Mouse (Mus musculus): Measurements from ENCODE around the gene Ccdc124. TPM values are rescaled to one million over a fixed set of nuclear protein-coding genes. Genes with fewer than 3 reads are reported as not detected.

Gene Ccdc124
- polyA plus RNA-seq, 1 experiment from 2014 or later, result 127 TPM

- no peak for ATAC-seq (ENCODE audit: insufficient number of reproducible peaks, insufficient read depth, low FRiP score, low TSS enrichment, low read depth)
- peak overlapping the region; percentile 53; the same call in 1 of the 2 replicates for H3K4me3 ChIP-seq (replicated peaks)
- no peaks in the 10 kb centered on the region for H3K9me3 ChIP-seq
- peak overlapping the region; percentile 88; the same call in 1 of the 2 replicates for H3K4me2 ChIP-seq
- H3K9ac ChIP-seq (replicated peaks), result no peak overlapping the region
- peaks cover 5% of the 10 kb centered on the region; the same call in 1 of the 2 replicates for H3K36me3 ChIP-seq
- peaks cover 45% of the 10 kb centered on the region for H3K4me1 ChIP-seq (replicated peaks)
- no peak overlapping the region for H3K27ac ChIP-seq
- 67% methylated on average over 5 of the region's 5 CpGs for WGBS
- H3K27me3 ChIP-seq, result no peaks in the 10 kb centered on the region; the same call in 1 of the 2 replicates
These were observed 17.7 kb downstream of the Ccdc124 start for GRCm38 (mm10) chr8:70856028-70856427.

- H3K4me3 ChIP-seq (replicated peaks), result no peak overlapping the region
- 80% methylated on average over 2 of the region's 2 CpGs for WGBS
- peaks cover 5% of the 10 kb centered on the region; the same call in 1 of the 2 replicates for H3K36me3 ChIP-seq
- no peak overlapping the region for H3K4me2 ChIP-seq
- peaks cover under 1% of the 10 kb centered on the region; the same call in 1 of the 2 replicates for H3K27me3 ChIP-seq
- H3K4me1 ChIP-seq (replicated peaks), result peaks cover 42% of the 10 kb centered on the region
- ATAC-seq (ENCODE audit: insufficient number of reproducible peaks, insufficient read depth, low FRiP score, low TSS enrichment, low read depth), result no peak
- no peaks in the 10 kb centered on the region for H3K9me3 ChIP-seq
- no peak overlapping the region for H3K27ac ChIP-seq
- H3K9ac ChIP-seq (replicated peaks), result no peak overlapping the region
These were observed 19.9 kb downstream of the Ccdc124 start for GRCm38 (mm10) chr8:70853863-70854262.

- no peak for ATAC-seq (ENCODE audit: insufficient number of reproducible peaks, insufficient read depth, low FRiP score, low TSS enrichment, low read depth)
- H3K4me1 ChIP-seq (replicated peaks), result peaks cover 31% of the 10 kb centered on the region
- WGBS, result 92% methylated on average over 41 of the region's 41 CpGs
- H3K36me3 ChIP-seq, result peaks cover 5% of the 10 kb centered on the region; the same call in 1 of the 2 replicates
- peak overlapping the region; percentile 23; the same call in 1 of the 2 replicates for H3K9ac ChIP-seq (replicated peaks)
- H3K27me3 ChIP-seq, result peaks cover 6% of the 10 kb centered on the region; the same call in 1 of the 2 replicates
- H3K27ac ChIP-seq, result no peak overlapping the region
- no peak overlapping the region for H3K4me3 ChIP-seq (replicated peaks)
- H3K4me2 ChIP-seq, result no peak overlapping the region
- no peaks in the 10 kb centered on the region for H3K9me3 ChIP-seq
These were observed 21.0 kb downstream of the Ccdc124 start for GRCm38 (mm10) chr8:70852595-70853231.

GRCm38 (mm10) chr8:70851837-70852236, 21.9 kb downstream of the Ccdc124 start:
- Histone ChIP-seq H3K4me1 (replicated peaks) (peaks cover 22% of the 10 kb centered on the region), H3K27ac (peak overlapping the region; percentile 54), H3K4me3 (replicated peaks) (no peak overlapping the region), H3K4me2 (no peak overlapping the region), H3K36me3 (peaks cover 5% of the 10 kb centered on the region; the same call in 1 of the 2 replicates), H3K27me3 (peaks cover 8% of the 10 kb centered on the region), H3K9me3 (no peaks in the 10 kb centered on the region), H3K9ac (replicated peaks) (peak overlapping the region; percentile 42)
- 41% methylated on average over 6 of the region's 6 CpGs for WGBS
- 0 out of 2 replicates have a peak, but pooled peaks have one; percentile 7 for ATAC-seq (ENCODE audit: insufficient number of reproducible peaks, insufficient read depth, low FRiP score, low TSS enrichment, low read depth)

- Histone ChIP-seq H3K9ac (replicated peaks) (no peak overlapping the region), H3K4me3 (replicated peaks) (no peak overlapping the region), H3K27me3 (peaks cover 11% of the 10 kb centered on the region), H3K4me2 (no peak overlapping the region), H3K27ac (no peak overlapping the region), H3K4me1 (replicated peaks) (peaks cover 16% of the 10 kb centered on the region), H3K9me3 (no peaks in the 10 kb centered on the region), H3K36me3 (peaks cover 5% of the 10 kb centered on the region; the same call in 1 of the 2 replicates)
- 76% methylated on average over 4 of the region's 4 CpGs for WGBS
- ATAC-seq (ENCODE audit: insufficient number of reproducible peaks, insufficient read depth, low FRiP score, low TSS enrichment, low read depth), result no peak
These were observed 22.8 kb downstream of the Ccdc124 start for GRCm38 (mm10) chr8:70850947-70851346.

GRCm38 (mm10) chr8:70850132-70850845, 23.4 kb downstream of the Ccdc124 start:
- Histone ChIP-seq H3K27ac (no peak overlapping the region), H3K27me3 (peaks cover 11% of the 10 kb centered on the region), H3K4me3 (replicated peaks) (no peak overlapping the region), H3K9ac (replicated peaks) (no peak overlapping the region), H3K4me1 (replicated peaks) (peaks cover 16% of the 10 kb centered on the region), H3K9me3 (no peaks in the 10 kb centered on the region), H3K4me2 (no peak overlapping the region), H3K36me3 (peaks cover 5% of the 10 kb centered on the region; the same call in 1 of the 2 replicates)
- no peak for ATAC-seq (ENCODE audit: insufficient number of reproducible peaks, insufficient read depth, low FRiP score, low TSS enrichment, low read depth)
- 81% methylated on average over 7 of the region's 7 CpGs for WGBS

- Histone ChIP-seq H3K4me3 (replicated peaks) (no peak overlapping the region), H3K27me3 (peaks cover 11% of the 10 kb centered on the region), H3K27ac (no peak overlapping the region), H3K4me2 (no peak overlapping the region), H3K9ac (replicated peaks) (0 out of 2 replicates have a peak overlapping the region, but pooled peaks have one; percentile 18), H3K36me3 (peaks cover 5% of the 10 kb centered on the region; the same call in 1 of the 2 replicates), H3K4me1 (replicated peaks) (peaks cover 16% of the 10 kb centered on the region), H3K9me3 (no peaks in the 10 kb centered on the region)
- no peak for ATAC-seq (ENCODE audit: insufficient number of reproducible peaks, insufficient read depth, low FRiP score, low TSS enrichment, low read depth)
- 79% methylated on average over 3 of the region's 3 CpGs for WGBS
These were observed 24.3 kb downstream of the Ccdc124 start for GRCm38 (mm10) chr8:70849333-70849990.

DNA sequence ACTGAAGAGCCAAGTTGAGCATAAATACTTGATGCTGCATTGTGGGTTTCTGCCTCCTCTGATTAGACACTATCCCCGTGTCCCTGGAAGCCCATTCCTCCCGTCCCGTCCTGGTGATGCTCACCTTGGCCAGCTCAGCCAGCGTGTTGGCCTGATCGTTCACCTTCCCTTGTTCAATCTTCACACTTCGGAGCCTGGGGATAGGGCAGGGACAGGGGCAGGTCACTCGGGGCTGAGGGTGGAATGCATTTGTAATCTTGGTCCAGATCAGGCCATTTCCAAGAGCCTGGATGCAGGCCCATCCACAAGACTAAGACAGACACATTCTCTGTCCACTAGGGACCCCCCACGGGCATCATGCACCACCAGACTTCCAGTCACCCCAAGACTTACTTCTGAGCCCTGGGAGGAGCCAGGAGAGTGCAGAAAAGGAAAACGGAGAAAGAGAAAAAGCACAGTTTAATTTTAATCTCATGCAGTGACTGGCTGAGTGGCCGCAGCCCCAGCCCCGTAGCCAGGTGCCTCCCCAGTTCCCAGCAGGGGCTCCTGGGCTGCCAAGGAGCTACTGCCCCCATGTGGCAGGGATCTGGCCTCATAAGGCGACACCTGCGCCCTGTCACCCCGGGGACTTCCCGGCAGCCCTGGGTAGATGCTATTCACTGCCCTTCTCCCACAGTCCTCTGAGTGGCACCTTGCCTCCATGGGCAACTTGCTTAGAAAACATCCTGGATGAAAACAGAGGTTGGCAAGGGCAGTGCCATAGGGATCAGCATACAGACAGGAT, 27.2 kb downstream of the Ccdc124 start:
- WGBS, result 56% methylated on average over 15 of the region's 15 CpGs
- Histone ChIP-seq H3K27ac (no peak overlapping the region), H3K9ac (replicated peaks) (0 out of 2 replicates have a peak overlapping the region, but pooled peaks have one; percentile 23), H3K4me1 (replicated peaks) (peaks cover 3% of the 10 kb centered on the region), H3K27me3 (peaks cover 16% of the 10 kb centered on the region), H3K9me3 (no peaks in the 10 kb centered on the region), H3K36me3 (no peaks in the 10 kb centered on the region), H3K4me2 (no peak overlapping the region), H3K4me3 (replicated peaks) (no peak overlapping the region)
- ATAC-seq (ENCODE audit: insufficient number of reproducible peaks, insufficient read depth, low FRiP score, low TSS enrichment, low read depth), result no peak

DNA sequence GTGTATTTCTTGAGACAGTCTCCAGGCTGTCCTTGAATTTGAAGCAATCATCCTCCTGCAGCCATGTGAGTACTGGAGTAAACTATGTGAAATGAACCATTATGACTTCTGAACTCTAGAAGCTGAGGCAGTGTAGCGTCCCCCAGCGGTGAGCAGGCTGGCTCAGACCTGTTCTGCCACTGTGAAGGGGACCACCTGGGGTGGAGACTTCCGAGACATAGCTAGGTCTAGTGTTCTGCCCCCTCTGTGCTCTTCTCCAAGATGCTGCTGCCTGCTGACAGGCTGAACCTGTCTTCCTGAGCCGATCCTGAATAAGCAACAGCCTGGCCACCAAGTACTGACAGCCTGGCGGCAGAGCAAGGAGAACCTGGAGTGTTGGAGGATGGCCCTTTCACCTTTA, 28.6 kb downstream of the Ccdc124 start:
- H3K4me3 ChIP-seq (replicated peaks), result no peak overlapping the region
- H3K4me1 ChIP-seq (replicated peaks), result peaks cover 8% of the 10 kb centered on the region
- ATAC-seq (ENCODE audit: insufficient number of reproducible peaks, insufficient read depth, low FRiP score, low TSS enrichment, low read depth), result no peak
- 44% methylated on average over 5 of the region's 5 CpGs for WGBS
- H3K4me2 ChIP-seq, result no peak overlapping the region
- H3K27ac ChIP-seq, result no peak overlapping the region
- no peaks in the 10 kb centered on the region for H3K36me3 ChIP-seq
- H3K9ac ChIP-seq (replicated peaks), result no peak overlapping the region
- H3K9me3 ChIP-seq, result no peaks in the 10 kb centered on the region
- H3K27me3 ChIP-seq, result peaks cover 16% of the 10 kb centered on the region

- WGBS, result 1% methylated on average over 6 of the region's 6 CpGs
- Histone ChIP-seq H3K9me3 (no peaks in the 10 kb centered on the region), H3K4me2 (no peak overlapping the region), H3K36me3 (no peaks in the 10 kb centered on the region), H3K4me1 (replicated peaks) (peaks cover 11% of the 10 kb centered on the region), H3K27me3 (peaks cover 16% of the 10 kb centered on the region), H3K9ac (replicated peaks) (no peak overlapping the region), H3K4me3 (replicated peaks) (no peak overlapping the region), H3K27ac (no peak overlapping the region)
- no peak for ATAC-seq (ENCODE audit: insufficient number of reproducible peaks, insufficient read depth, low FRiP score, low TSS enrichment, low read depth)
These were observed 29.2 kb downstream of the Ccdc124 start for GRCm38 (mm10) chr8:70844523-70844922.
